Mouse (Mus musculus): Measurements from ENCODE around the gene Lrfn1. TPM values are rescaled to one million over a fixed set of nuclear protein-coding genes. Genes with fewer than 3 reads are reported as not detected.
A peak's percentile ranks its signal among the peaks of the same experiment; 100 is the strongest.

Lrfn1 gene
- 6.1 and 8.2 TPM in 2 replicates for polyA plus RNA-seq (2014; fragmentation: Nextera tagmentation; extraction: Ambion mirVana)

DNA sequence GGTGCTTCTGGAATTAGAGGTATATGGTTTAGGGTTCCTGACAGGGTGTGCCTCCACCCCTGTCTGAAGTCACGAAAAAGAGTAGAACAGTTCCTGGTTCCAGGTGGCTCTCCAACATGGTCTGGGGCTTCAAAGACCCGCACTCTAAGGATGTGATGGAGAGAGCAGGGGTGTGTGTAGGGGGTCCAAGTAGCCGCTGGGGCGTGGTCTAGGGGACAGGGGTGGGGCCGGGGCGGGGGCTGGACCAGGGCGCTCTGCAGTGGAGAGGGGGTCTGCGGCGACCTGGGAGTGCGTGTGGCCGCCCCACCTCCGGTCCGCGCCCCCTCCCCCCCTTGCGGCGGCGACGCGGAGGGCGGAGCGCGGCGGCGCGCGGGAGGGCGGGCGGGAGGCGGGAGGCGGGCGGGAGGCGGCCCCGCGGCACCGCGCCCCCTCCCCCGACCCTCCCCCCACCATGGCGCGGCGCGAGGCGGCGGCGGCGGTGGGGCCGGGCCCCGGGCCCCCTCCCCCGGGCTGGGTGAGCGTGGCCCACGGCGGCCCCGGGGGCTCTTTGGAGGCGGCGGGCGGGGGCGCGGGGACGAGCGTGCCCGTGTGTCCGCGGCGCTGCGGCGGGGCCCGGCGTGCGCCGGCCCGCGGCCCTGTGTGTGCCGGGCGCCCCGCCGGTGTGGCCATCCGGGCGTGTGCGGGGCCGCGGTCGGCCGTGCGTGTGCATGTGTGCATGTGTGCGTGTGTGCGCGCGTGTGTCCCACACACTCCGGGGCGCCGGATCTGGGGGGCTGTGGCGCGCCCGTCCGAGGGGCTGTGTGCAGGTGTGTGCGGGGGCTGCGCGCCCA, at the start of gene Lrfn1:
TSS of gene Lrfn1 (plus strand) at position 450 of the 830 bp plus-strand sequence.
- WGBS, result 0% methylated on average over 47 of the region's 97 CpGs
- no peaks in the 10 kb centered on the region for H3K27me3 ChIP-seq (ENCODE audit: control insufficient read depth, insufficient read depth, low read length)
- peak; percentile 80 for ATAC-seq (replicated peaks; ENCODE audit: low FRiP score)

DNA sequence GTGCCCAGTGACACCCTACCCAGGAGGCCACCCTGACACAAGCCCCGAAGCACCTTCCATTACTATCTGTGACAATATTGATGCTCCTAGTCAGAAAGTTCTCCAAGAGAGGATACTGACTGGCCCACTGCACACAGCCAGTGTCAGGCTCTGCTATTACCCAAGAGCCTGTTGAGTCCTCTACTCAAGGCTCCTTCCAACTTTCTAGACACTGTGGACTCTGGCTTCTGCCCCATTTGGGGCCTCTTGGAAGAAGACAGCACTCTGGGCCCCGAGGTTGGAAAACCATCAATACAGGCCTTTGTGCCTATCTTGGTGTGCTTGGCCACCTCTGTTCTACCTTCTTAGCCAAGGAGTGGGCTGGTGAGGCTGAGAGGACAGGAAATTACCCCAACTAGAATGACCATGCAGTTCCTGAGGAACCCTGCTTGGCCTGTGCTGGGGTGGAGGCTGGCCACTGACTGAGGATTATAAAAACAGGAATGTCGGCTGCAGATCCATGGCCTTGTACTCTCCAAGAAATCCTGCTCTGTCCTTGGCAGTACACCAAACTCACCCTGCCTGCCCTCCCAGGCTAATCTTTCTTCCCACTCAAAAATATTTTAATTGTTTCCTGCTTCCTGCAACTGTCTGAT, 40.8 kb upstream of the Lrfn1 start:
- H3K27ac ChIP-seq (ENCODE audit: low read depth, low read length), result no peak overlapping the region
- 95% methylated on average over 3 of the region's 3 CpGs for WGBS
- H3K9me3 ChIP-seq (ENCODE audit: control insufficient read depth, low read length), result no peaks in the 10 kb centered on the region
- DNase-seq (ENCODE audit: low spot score), result no peak
- H3K9ac ChIP-seq (ENCODE audit: low read length), result no peak overlapping the region
- no peak for ATAC-seq (replicated peaks; ENCODE audit: low FRiP score)
- H3K4me2 ChIP-seq (ENCODE audit: low read depth, low read length, severe bottlenecking), result no peak overlapping the region
- H3K4me1 ChIP-seq (replicated peaks; ENCODE audit: control insufficient read depth, insufficient read depth, low read length), result no peaks in the 10 kb centered on the region
- no peak overlapping the region for H3K4me3 ChIP-seq (ENCODE audit: low read depth, low read length)
- no peaks in the 10 kb centered on the region for H3K27me3 ChIP-seq (ENCODE audit: control insufficient read depth, insufficient read depth, low read length)
- peaks cover 14% of the 10 kb centered on the region for H3K36me3 ChIP-seq (ENCODE audit: control insufficient read depth, insufficient read depth, low read length)

More for the DNA sequence above, at the start of gene Lrfn1:
- Histone ChIP-seq H3K36me3 (ENCODE audit: control insufficient read depth, insufficient read depth, low read length) (no peaks in the 10 kb centered on the region; the same call in 1 of the 2 replicates), H3K4me3 (ENCODE audit: low read depth, low read length) (peak within 1 kb of the TSS; percentile 90), H3K27ac (ENCODE audit: low read depth, low read length) (peak within 1 kb of the TSS; percentile 12; the same call in 1 of the 2 replicates), H3K9ac (ENCODE audit: low read length) (peak within 1 kb of the TSS; percentile 87), H3K4me2 (ENCODE audit: low read depth, low read length, severe bottlenecking) (peak within 1 kb of the TSS; percentile 86), H3K4me1 (replicated peaks; ENCODE audit: control insufficient read depth, insufficient read depth, low read length) (peaks cover 10% of the 10 kb centered on the region), H3K9me3 (ENCODE audit: control insufficient read depth, low read length) (no peaks in the 10 kb centered on the region)
- peak; percentile 76 for DNase-seq (ENCODE audit: low spot score)

DNA sequence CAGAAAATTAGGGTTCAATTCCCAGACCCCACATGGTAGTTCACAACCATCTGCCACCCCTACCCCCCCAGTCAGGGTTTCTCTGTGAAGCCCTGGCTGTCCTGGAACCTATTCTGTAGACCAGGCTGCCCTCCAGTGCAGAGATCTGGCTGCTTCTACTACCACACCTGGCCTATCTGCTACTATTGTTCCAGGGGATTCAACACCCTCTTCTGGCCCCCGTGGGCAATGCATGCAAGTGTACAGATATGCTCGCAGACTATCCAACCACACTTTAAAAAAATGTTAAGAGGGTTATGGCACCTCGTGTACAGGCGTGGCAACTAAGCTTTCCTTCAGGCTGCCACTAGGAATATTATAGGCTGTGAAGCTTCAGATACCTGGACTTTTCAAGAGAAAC, 39.0 kb upstream of the Lrfn1 start:
- ATAC-seq (replicated peaks; ENCODE audit: low FRiP score) (no peak), DNase-seq (ENCODE audit: low spot score) (no peak)
- Histone ChIP-seq H3K4me1 (replicated peaks; ENCODE audit: control insufficient read depth, insufficient read depth, low read length) (no peaks in the 10 kb centered on the region), H3K9ac (ENCODE audit: low read length) (no peak overlapping the region), H3K4me3 (ENCODE audit: low read depth, low read length) (no peak overlapping the region), H3K4me2 (ENCODE audit: low read depth, low read length, severe bottlenecking) (no peak overlapping the region), H3K27ac (ENCODE audit: low read depth, low read length) (no peak overlapping the region), H3K9me3 (ENCODE audit: control insufficient read depth, low read length) (no peaks in the 10 kb centered on the region), H3K36me3 (ENCODE audit: control insufficient read depth, insufficient read depth, low read length) (peaks cover 16% of the 10 kb centered on the region), H3K27me3 (ENCODE audit: control insufficient read depth, insufficient read depth, low read length) (no peaks in the 10 kb centered on the region)
- 88% methylated on average over 4 of the region's 4 CpGs for WGBS

DNA sequence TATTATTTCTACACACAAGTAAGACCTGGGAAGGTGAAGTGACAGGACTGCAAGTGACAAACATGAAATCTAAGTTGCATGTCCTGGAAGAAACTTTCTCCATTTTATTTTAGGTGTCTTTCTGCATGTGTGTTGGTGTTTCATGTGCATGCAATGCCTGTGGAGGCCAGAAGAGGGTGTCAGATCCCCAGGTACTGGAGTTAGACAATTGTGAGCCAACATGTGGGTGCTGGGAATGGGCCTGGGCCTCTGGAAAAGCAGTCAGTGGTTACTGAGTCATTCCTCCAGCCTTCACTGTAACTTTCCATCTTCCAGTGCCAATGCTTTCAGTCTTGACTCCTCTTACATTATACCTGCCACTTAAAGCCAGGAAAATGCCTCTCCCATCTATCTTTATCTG, 34.4 kb upstream of the Lrfn1 start:
- Histone ChIP-seq H3K36me3 (ENCODE audit: control insufficient read depth, insufficient read depth, low read length) (peaks cover 17% of the 10 kb centered on the region), H3K27me3 (ENCODE audit: control insufficient read depth, insufficient read depth, low read length) (no peaks in the 10 kb centered on the region), H3K4me1 (replicated peaks; ENCODE audit: control insufficient read depth, insufficient read depth, low read length) (no peaks in the 10 kb centered on the region), H3K9me3 (ENCODE audit: control insufficient read depth, low read length) (no peaks in the 10 kb centered on the region), H3K4me2 (ENCODE audit: low read depth, low read length, severe bottlenecking) (no peak overlapping the region), H3K4me3 (ENCODE audit: low read depth, low read length) (no peak overlapping the region), H3K27ac (ENCODE audit: low read depth, low read length) (no peak overlapping the region), H3K9ac (ENCODE audit: low read length) (no peak overlapping the region)
- DNase-seq (ENCODE audit: low spot score), result no peak
- ATAC-seq (replicated peaks; ENCODE audit: low FRiP score), result no peak

DNA sequence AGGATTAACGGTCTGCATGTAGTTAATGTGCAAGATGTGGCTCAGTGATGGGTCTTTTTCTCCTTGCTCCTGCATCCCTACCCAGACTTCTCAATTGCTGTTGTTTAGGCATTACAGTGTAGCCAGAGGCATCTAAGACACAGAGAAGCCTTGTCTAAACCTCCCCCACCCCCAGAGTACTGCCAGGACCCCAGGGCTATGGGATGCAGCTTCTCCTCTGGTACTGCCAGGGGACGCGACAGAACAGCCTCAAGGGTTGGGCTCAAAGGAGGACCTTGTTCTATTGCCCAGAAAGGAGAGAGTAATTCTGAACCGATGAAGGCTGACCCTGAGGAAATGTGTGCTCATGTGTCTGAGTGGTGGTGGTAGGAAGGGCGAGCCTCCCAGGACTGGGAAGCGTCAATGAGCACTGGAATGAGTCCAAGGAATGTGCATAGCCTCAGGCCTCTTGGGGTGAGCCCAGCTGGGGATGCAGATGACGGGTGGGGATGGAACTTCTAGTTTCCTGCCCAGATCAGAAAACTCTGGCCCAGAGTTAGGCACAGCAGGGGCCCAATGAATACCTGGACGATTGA, 33.6 kb upstream of the Lrfn1 start:
- H3K9ac ChIP-seq (ENCODE audit: low read length), result no peak overlapping the region
- no peak overlapping the region for H3K27ac ChIP-seq (ENCODE audit: low read depth, low read length)
- WGBS, result 89% methylated on average over 8 of the region's 8 CpGs
- no peak overlapping the region for H3K4me3 ChIP-seq (ENCODE audit: low read depth, low read length)
- ATAC-seq (replicated peaks; ENCODE audit: low FRiP score) (no peak), DNase-seq (ENCODE audit: low spot score) (no peak)
- peaks cover 19% of the 10 kb centered on the region for H3K36me3 ChIP-seq (ENCODE audit: control insufficient read depth, insufficient read depth, low read length)
- no peaks in the 10 kb centered on the region for H3K9me3 ChIP-seq (ENCODE audit: control insufficient read depth, low read length)
- no peaks in the 10 kb centered on the region for H3K4me1 ChIP-seq (replicated peaks; ENCODE audit: control insufficient read depth, insufficient read depth, low read length)
- no peaks in the 10 kb centered on the region for H3K27me3 ChIP-seq (ENCODE audit: control insufficient read depth, insufficient read depth, low read length)
- H3K4me2 ChIP-seq (ENCODE audit: low read depth, low read length, severe bottlenecking), result no peak overlapping the region

DNA sequence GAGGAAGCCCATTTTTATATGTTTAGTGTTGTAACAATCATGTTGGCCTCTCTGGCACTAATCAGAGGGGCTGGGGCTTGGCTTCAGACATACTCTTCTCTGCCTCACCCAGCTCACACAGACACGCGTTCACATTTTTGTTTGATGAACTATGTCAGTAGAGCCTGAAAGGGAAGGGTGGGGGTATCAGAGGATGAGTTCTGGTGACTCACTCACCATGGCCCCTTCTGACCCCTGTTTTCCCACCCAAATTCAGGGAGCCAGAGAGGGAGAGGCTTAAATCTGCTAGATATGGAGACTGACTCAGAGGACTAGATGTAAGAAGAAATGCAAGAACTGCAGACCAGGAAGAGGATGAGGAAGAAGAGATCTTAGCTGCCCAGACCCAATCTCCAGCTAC, 32.4 kb upstream of the Lrfn1 start:
- ATAC-seq (replicated peaks; ENCODE audit: low FRiP score) (no peak), DNase-seq (ENCODE audit: low spot score) (no peak)
- H3K4me1 ChIP-seq (replicated peaks; ENCODE audit: control insufficient read depth, insufficient read depth, low read length), result no peaks in the 10 kb centered on the region
- H3K9ac ChIP-seq (ENCODE audit: low read length), result no peak overlapping the region
- H3K27ac ChIP-seq (ENCODE audit: low read depth, low read length), result no peak overlapping the region
- no peaks in the 10 kb centered on the region for H3K9me3 ChIP-seq (ENCODE audit: control insufficient read depth, low read length)
- H3K27me3 ChIP-seq (ENCODE audit: control insufficient read depth, insufficient read depth, low read length), result no peaks in the 10 kb centered on the region
- peaks cover 19% of the 10 kb centered on the region for H3K36me3 ChIP-seq (ENCODE audit: control insufficient read depth, insufficient read depth, low read length)
- H3K4me2 ChIP-seq (ENCODE audit: low read depth, low read length, severe bottlenecking), result no peak overlapping the region
- no peak overlapping the region for H3K4me3 ChIP-seq (ENCODE audit: low read depth, low read length)
- WGBS, result 94% methylated on average over 2 of the region's 2 CpGs

DNA sequence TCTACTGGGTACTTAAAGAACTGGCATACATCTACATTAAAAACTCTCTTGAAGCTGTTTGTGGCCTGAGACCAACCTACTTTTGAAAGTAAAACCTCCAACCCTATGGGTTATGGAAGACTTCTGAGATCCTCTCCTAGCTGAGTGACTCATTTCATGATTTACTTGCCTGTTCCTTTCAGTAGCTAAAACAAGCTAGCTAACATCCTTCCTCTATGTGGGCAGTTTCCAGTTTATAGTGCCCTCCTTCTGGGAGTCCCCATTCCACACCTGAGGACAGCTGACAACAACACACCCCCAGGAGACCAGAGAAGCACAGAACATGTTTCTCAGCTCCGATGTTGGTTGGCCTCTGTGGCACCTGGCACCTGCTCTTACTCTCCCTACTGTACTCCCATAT, 28.8 kb upstream of the Lrfn1 start:
- peaks cover 14% of the 10 kb centered on the region; the same call in 1 of the 2 replicates for H3K36me3 ChIP-seq (ENCODE audit: control insufficient read depth, insufficient read depth, low read length)
- WGBS, result 100% methylated on average over 1 of the region's 1 CpGs

DNA sequence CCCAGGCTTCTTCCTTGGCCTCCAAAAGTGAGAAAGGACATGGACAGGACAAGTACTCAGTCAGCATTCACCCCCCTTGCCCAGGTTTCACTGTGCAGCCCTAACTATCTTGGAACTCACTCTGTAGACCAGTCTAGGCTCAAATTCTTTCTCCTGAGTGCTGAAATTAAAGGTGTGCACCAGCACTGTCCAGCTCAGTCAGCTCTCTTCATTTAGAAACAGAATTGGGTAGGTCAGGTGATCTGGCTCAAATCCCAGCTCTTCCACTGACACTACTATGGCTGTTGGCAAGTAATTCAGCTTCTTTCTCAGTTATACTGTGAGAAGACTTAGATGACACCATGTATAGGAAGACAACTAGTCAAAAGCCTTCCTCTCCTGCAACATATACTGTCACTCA, 24.0 kb upstream of the Lrfn1 start:
- H3K27me3 ChIP-seq (ENCODE audit: control insufficient read depth, insufficient read depth, low read length), result no peaks in the 10 kb centered on the region

More for the DNA sequence above, 28.8 kb upstream of the Lrfn1 start:
- Histone ChIP-seq H3K9me3 (ENCODE audit: control insufficient read depth, low read length) (no peaks in the 10 kb centered on the region), H3K4me2 (ENCODE audit: low read depth, low read length, severe bottlenecking) (no peak overlapping the region), H3K4me1 (replicated peaks; ENCODE audit: control insufficient read depth, insufficient read depth, low read length) (no peaks in the 10 kb centered on the region), H3K4me3 (ENCODE audit: low read depth, low read length) (no peak overlapping the region), H3K9ac (ENCODE audit: low read length) (no peak overlapping the region), H3K27ac (ENCODE audit: low read depth, low read length) (no peak overlapping the region), H3K27me3 (ENCODE audit: control insufficient read depth, insufficient read depth, low read length) (no peaks in the 10 kb centered on the region)
- DNase-seq (ENCODE audit: low spot score) (no peak), ATAC-seq (replicated peaks; ENCODE audit: low FRiP score) (no peak)

More for the DNA sequence above, 24.0 kb upstream of the Lrfn1 start:
- Histone ChIP-seq H3K4me3 (ENCODE audit: low read depth, low read length) (no peak overlapping the region), H3K36me3 (ENCODE audit: control insufficient read depth, insufficient read depth, low read length) (peaks cover 7% of the 10 kb centered on the region; the same call in 1 of the 2 replicates), H3K4me1 (replicated peaks; ENCODE audit: control insufficient read depth, insufficient read depth, low read length) (no peaks in the 10 kb centered on the region), H3K9me3 (ENCODE audit: control insufficient read depth, low read length) (no peaks in the 10 kb centered on the region), H3K9ac (ENCODE audit: low read length) (no peak overlapping the region), H3K27ac (ENCODE audit: low read depth, low read length) (no peak overlapping the region), H3K4me2 (ENCODE audit: low read depth, low read length, severe bottlenecking) (no peak overlapping the region)
- ATAC-seq (replicated peaks; ENCODE audit: low FRiP score), result no peak
- DNase-seq (ENCODE audit: low spot score), result no peak

All from forebrain, embryonic 11.5 days (tissue).